Mouse (Mus musculus) liver, adult (tissue): ENCODE measurements around the gene Scamp4.

Source experiments
- GATA4 ChIP-seq: IDR thresholded peaks from 2 replicates; pipeline ENCODE4 v1.6.1; 2014; ENCODE audit warnings: mild to moderate bottlenecking, low read length; ENCODE audit not compliant: insufficient replicate concordance

Gene Scamp4

GRCm38 (mm10) chr10:80619465-80620244, 17.0 kb downstream of the Scamp4 start:
- no peak for TF ChIP-seq GATA4

- TF ChIP-seq GATA4, result no peak
Observed at GRCm38 (mm10) chr10:80620365-80620764, 17.7 kb downstream of the Scamp4 start.

GRCm38 (mm10) chr10:80620796-80621689, 18.4 kb downstream of the Scamp4 start:
- no peak for TF ChIP-seq GATA4

- TF ChIP-seq GATA4, result no peak
Observed at GRCm38 (mm10) chr10:80621690-80621939, 18.9 kb downstream of the Scamp4 start.

GRCm38 (mm10) chr10:80621940-80622660, 19.4 kb downstream of the Scamp4 start:
- TF ChIP-seq GATA4, result peak; percentile 44; the same call in 1 of the 2 replicates

GRCm38 (mm10) chr10:80622661-80623456, 20.2 kb downstream of the Scamp4 start, which contains the start of gene Csnk1g2:
Csnk1g2 (plus strand) TSS chr10:80622838.
- no peak for TF ChIP-seq GATA4

- no peak for TF ChIP-seq GATA4
Observed at GRCm38 (mm10) chr10:80623457-80624191, 21.0 kb downstream of the Scamp4 start.

- no peak for TF ChIP-seq GATA4
Observed at GRCm38 (mm10) chr10:80625764-80626163, 23.1 kb downstream of the Scamp4 start.

GRCm38 (mm10) chr10:80627685-80628084, 25.0 kb downstream of the Scamp4 start:
- no peak for TF ChIP-seq GATA4

GRCm38 (mm10) chr10:80628925-80629324, 26.3 kb downstream of the Scamp4 start:
- TF ChIP-seq GATA4, result no peak

- TF ChIP-seq GATA4, result no peak
Observed at GRCm38 (mm10) chr10:80635345-80635744, 32.7 kb downstream of the Scamp4 start.

- TF ChIP-seq GATA4, result no peak
Observed at GRCm38 (mm10) chr10:80646936-80647335, 44.3 kb downstream of the Scamp4 start.

- no peak for TF ChIP-seq GATA4
Observed at GRCm38 (mm10) chr10:80650392-80650791, 47.7 kb downstream of the Scamp4 start.

- TF ChIP-seq GATA4, result no peak
Observed at GRCm38 (mm10) chr10:80653156-80653720, 50.6 kb downstream of the Scamp4 start.
